Mouse (Mus musculus) embryonic facial prominence, embryonic 11.5 days (tissue): Measurements from ENCODE around the gene Myof. TPM values are rescaled to one million over a fixed set of nuclear protein-coding genes. Genes with fewer than 3 reads are reported as not detected.

Experiments
- ATAC-seq: fragments of 200-750 bp; cut with Nextera tagmentation; replicated peaks from 2 replicates; pipeline ENCODE4 v1.8.0; 2017; ENCODE audit warnings: low read depth; ENCODE audit not compliant: insufficient number of reproducible peaks, low FRiP score, low TSS enrichment
- DNase-seq: peaks from one replicate; pipeline ENCODE4 v3.0.0-alpha.2; 2015; ENCODE audit warnings: low spot score
- H3K27ac ChIP-seq: fragments of 300-500 bp; sonication (generic); replicated peaks from 2 replicates; pipeline ENCODE4 v1.5.1; 2014; ENCODE audit warnings: mild to moderate bottlenecking, low read depth, low read length, control low read depth
- H3K27me3 ChIP-seq: fragments of 300-500 bp; sonication (generic); 2 replicates; pipeline ENCODE4 v1.6.1; 2014; ENCODE audit warnings: mild to moderate bottlenecking, low read length, moderate library complexity, mixed read lengths; ENCODE audit not compliant: control insufficient read depth, insufficient read depth
- H3K36me3 ChIP-seq: fragments of 300-500 bp; sonication (generic); replicated peaks from 2 replicates; pipeline ENCODE4 v1.6.1; 2014; ENCODE audit warnings: low read depth, mild to moderate bottlenecking, low read length, moderate library complexity, mixed read lengths; ENCODE audit not compliant: control insufficient read depth, insufficient read depth
- H3K4me1 ChIP-seq: fragments of 300-500 bp; sonication (generic); 2 replicates; pipeline ENCODE4 v1.6.1; 2014; ENCODE audit warnings: low read length, mixed read lengths; ENCODE audit not compliant: control insufficient read depth, insufficient read depth
- H3K4me2 ChIP-seq: fragments of 300-500 bp; sonication (generic); 2 replicates; pipeline ENCODE4 v1.6.1; 2014; ENCODE audit warnings: low read depth, mild to moderate bottlenecking, control low read depth, low read length, moderate library complexity
- H3K4me3 ChIP-seq: fragments of 300-500 bp; sonication (generic); 2 replicates; pipeline ENCODE4 v1.5.1; 2014; ENCODE audit warnings: low read depth, low read length, control low read depth
- H3K9ac ChIP-seq: fragments of 300-500 bp; sonication (generic); replicated peaks from 2 replicates; pipeline ENCODE4 v1.6.1; 2014; ENCODE audit warnings: mild to moderate bottlenecking, control low read depth, low read length
- H3K9me3 ChIP-seq: fragments of 300-500 bp; sonication (generic); replicated peaks from 2 replicates; pipeline ENCODE4 v1.6.1; 2016; ENCODE audit warnings: mild to moderate bottlenecking, low read length, inconsistent platforms, mixed read lengths; ENCODE audit not compliant: control insufficient read depth
- WGBS: fragments of 180-500 bp; shearing (Covaris S2); extraction: QIAGEN DNeasy Blood & Tissue Kit; methylation state at CpG from one replicate; pipeline ENCODE4 v1.1.7; 2014; 5-methylcytosine and 5-hydroxymethylcytosine counted together
- polyA plus RNA-seq: library from polyadenylated mRNA; unstranded; fragments of >200 nt; fragmentation: Nextera tagmentation; extraction: Ambion mirVana; gene quantifications from 2 replicates; pipeline ENCODE4 v1.2.1, GENCODE M21; 2014

The Myof gene
- polyA plus RNA-seq, 1 experiment from 2014 or later = 8.0 TPM

GRCm38 (mm10) chr19:37965828-37966227, 77.5 kb downstream of the Myof start:
- Histone ChIP-seq H3K27ac (no peak overlapping the region), H3K27me3 (no peaks in the 10 kb centered on the region), H3K9ac (no peak overlapping the region), H3K4me2 (no peak overlapping the region), H3K36me3 (no peaks in the 10 kb centered on the region), H3K4me3 (no peak overlapping the region), H3K9me3 (no peaks in the 10 kb centered on the region), H3K4me1 (no peaks in the 10 kb centered on the region)
- ATAC-seq (no peak), DNase-seq (no peak)
- WGBS = 82% methylated on average over 4 of the region's 4 CpGs

- Histone ChIP-seq H3K9ac (no peak overlapping the region), H3K4me3 (no peak overlapping the region), H3K27ac (no peak overlapping the region), H3K36me3 (no peaks in the 10 kb centered on the region), H3K9me3 (no peaks in the 10 kb centered on the region), H3K27me3 (no peaks in the 10 kb centered on the region), H3K4me1 (no peaks in the 10 kb centered on the region), H3K4me2 (no peak overlapping the region)
- DNase-seq (no peak), ATAC-seq (no peak)
- 95% methylated on average over 5 of the region's 5 CpGs for WGBS
Observed at GRCm38 (mm10) chr19:37963421-37963820, 80.0 kb downstream of the Myof start.

- Histone ChIP-seq H3K9ac (no peak overlapping the region), H3K9me3 (no peaks in the 10 kb centered on the region), H3K27ac (no peak overlapping the region), H3K4me1 (no peaks in the 10 kb centered on the region), H3K4me3 (no peak overlapping the region), H3K27me3 (no peaks in the 10 kb centered on the region), H3K4me2 (no peak overlapping the region), H3K36me3 (no peaks in the 10 kb centered on the region)
- DNase-seq (no peak), ATAC-seq (no peak)
- WGBS = 91% methylated on average over 9 of the region's 9 CpGs
Observed at GRCm38 (mm10) chr19:37960791-37961190, 82.6 kb downstream of the Myof start.

GRCm38 (mm10) chr19:37959543-37960215, 83.7 kb downstream of the Myof start:
- 82% methylated on average over 10 of the region's 10 CpGs for WGBS
- no peaks in the 10 kb centered on the region for H3K27me3 ChIP-seq
- no peak overlapping the region for H3K27ac ChIP-seq
- no peak overlapping the region for H3K9ac ChIP-seq
- H3K4me3 ChIP-seq = no peak overlapping the region
- H3K9me3 ChIP-seq = no peaks in the 10 kb centered on the region
- no peak overlapping the region for H3K4me2 ChIP-seq
- no peaks in the 10 kb centered on the region for H3K36me3 ChIP-seq
- no peaks in the 10 kb centered on the region for H3K4me1 ChIP-seq
- no peak for DNase-seq
- no peak for ATAC-seq

- ATAC-seq = no peak
- WGBS = 41% methylated on average over 6 of the region's 6 CpGs
Observed at GRCm38 (mm10) chr19:37959076-37959475, 84.3 kb downstream of the Myof start.

GRCm38 (mm10) chr19:37957256-37957655, 86.1 kb downstream of the Myof start:
- H3K9me3 ChIP-seq = no peaks in the 10 kb centered on the region
- no peak overlapping the region for H3K9ac ChIP-seq
- H3K27me3 ChIP-seq = no peaks in the 10 kb centered on the region
- no peak overlapping the region for H3K4me3 ChIP-seq
- no peak overlapping the region for H3K27ac ChIP-seq
- no peaks in the 10 kb centered on the region for H3K4me1 ChIP-seq
- WGBS = 77% methylated on average over 7 of the region's 7 CpGs
- H3K36me3 ChIP-seq = no peaks in the 10 kb centered on the region
- DNase-seq = no peak
- no peak for ATAC-seq
- no peak overlapping the region for H3K4me2 ChIP-seq

More at GRCm38 (mm10) chr19:37959076-37959475, 84.3 kb downstream of the Myof start:
- no peak overlapping the region for H3K27ac ChIP-seq
- no peaks in the 10 kb centered on the region for H3K27me3 ChIP-seq
- DNase-seq = no peak
- H3K9me3 ChIP-seq = no peaks in the 10 kb centered on the region
- no peak overlapping the region for H3K4me3 ChIP-seq
- H3K4me1 ChIP-seq = no peaks in the 10 kb centered on the region
- H3K36me3 ChIP-seq = no peaks in the 10 kb centered on the region
- H3K4me2 ChIP-seq = no peak overlapping the region
- no peak overlapping the region for H3K9ac ChIP-seq

GRCm38 (mm10) chr19:37956006-37956405, 87.4 kb downstream of the Myof start:
- Histone ChIP-seq H3K36me3 (no peaks in the 10 kb centered on the region), H3K9ac (no peak overlapping the region), H3K27ac (no peak overlapping the region), H3K4me1 (no peaks in the 10 kb centered on the region), H3K4me3 (no peak overlapping the region), H3K4me2 (no peak overlapping the region), H3K9me3 (no peaks in the 10 kb centered on the region), H3K27me3 (no peaks in the 10 kb centered on the region)
- no peak for ATAC-seq
- DNase-seq = no peak
- WGBS = 83% methylated on average over 3 of the region's 3 CpGs

- H3K4me2 ChIP-seq = no peak overlapping the region
- H3K4me3 ChIP-seq = no peak overlapping the region
- no peaks in the 10 kb centered on the region for H3K27me3 ChIP-seq
- H3K9me3 ChIP-seq = no peaks in the 10 kb centered on the region
- DNase-seq (peak; percentile 90), ATAC-seq (no peak; the same call in 1 of the 2 replicates)
- H3K36me3 ChIP-seq = no peaks in the 10 kb centered on the region
- WGBS = 37% methylated on average over 7 of the region's 7 CpGs
- H3K27ac ChIP-seq = no peak overlapping the region
- no peaks in the 10 kb centered on the region for H3K4me1 ChIP-seq
- H3K9ac ChIP-seq = no peak overlapping the region
Observed at GRCm38 (mm10) chr19:37955425-37956001, 87.9 kb downstream of the Myof start.
